Mouse (Mus musculus) kidney, postnatal 25 days (tissue): Measurements from ENCODE around the gene Plekha3.

Experiments used
- DNase-seq, 2 experiments: peaks; one replicate each; pipeline ENCODE4 v3.0.0; 2021; ENCODE audit warnings: mixed read lengths in 2 of 2

The Plekha3 gene

GRCm38 (mm10) chr2:76674725-76675427 lies at the start of gene Plekha3:
Gene Plekha3 (plus strand): TSS chr2:76675281.
- peak; percentile 86 to 93 for DNase-seq

GRCm38 (mm10) chr2:76630293-76630692 lies 44.8 kb upstream of the Plekha3 start:
- DNase-seq: no peak

DNA sequence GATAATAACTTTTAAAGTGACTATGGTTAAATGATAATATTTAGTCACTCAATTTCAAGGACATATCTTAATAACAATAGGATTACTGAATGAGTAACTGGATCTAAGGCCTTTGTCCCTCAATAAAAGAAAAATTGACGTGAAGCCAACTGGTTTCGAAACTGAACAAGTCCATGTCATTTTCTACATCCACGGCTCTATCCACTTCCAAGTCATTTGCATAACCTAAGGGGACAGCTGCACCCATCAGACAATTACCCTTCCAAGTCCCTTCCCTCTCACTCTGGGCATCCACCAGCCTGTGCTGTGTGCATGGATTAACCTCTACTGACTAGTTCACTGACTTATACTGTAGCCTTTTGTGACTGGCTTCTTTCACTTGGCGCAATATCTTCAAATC lies 43.5 kb upstream of the Plekha3 start:
- no peak for DNase-seq

DNA sequence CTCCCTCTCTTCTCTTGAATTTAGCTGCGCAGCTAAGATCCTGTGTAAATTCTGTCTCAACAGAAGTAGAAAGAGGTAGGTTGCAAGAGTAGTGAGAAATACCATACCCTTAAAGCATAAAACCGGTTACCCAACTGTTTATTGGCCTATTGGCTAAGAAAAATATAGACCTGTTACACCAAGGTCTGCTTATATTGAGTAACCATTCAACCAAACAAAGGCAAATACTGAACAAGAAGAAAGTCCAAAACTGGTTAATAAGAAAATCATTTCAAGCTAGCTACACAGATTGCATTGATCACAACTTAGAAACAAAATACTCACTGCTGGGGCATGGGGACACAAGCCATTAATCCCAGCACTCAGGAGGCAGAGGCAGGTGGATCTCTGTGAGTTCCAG lies 35.4 kb upstream of the Plekha3 start:
- DNase-seq: no peak

DNA sequence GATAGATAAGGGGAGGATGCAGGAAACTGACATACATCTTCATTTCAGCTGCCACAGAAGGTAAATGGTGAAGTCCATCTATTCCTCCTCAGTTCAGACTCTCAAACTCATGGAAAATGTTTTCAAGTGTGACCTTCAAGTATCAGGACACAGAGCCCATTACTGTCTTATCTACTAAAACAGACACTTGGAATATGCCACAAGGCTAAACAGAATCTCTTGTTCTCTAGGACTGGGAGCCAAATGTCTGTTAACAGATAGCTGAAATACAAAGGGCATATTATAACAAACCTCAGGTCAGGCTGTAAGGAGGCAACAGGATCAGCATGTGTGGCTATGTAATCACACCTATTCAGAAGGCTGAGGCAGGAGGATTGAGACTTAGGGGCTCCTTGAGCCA lies 31.3 kb upstream of the Plekha3 start:
- no peak for DNase-seq

GRCm38 (mm10) chr2:76647441-76647869 lies 27.6 kb upstream of the Plekha3 start:
- no peak for DNase-seq

DNA sequence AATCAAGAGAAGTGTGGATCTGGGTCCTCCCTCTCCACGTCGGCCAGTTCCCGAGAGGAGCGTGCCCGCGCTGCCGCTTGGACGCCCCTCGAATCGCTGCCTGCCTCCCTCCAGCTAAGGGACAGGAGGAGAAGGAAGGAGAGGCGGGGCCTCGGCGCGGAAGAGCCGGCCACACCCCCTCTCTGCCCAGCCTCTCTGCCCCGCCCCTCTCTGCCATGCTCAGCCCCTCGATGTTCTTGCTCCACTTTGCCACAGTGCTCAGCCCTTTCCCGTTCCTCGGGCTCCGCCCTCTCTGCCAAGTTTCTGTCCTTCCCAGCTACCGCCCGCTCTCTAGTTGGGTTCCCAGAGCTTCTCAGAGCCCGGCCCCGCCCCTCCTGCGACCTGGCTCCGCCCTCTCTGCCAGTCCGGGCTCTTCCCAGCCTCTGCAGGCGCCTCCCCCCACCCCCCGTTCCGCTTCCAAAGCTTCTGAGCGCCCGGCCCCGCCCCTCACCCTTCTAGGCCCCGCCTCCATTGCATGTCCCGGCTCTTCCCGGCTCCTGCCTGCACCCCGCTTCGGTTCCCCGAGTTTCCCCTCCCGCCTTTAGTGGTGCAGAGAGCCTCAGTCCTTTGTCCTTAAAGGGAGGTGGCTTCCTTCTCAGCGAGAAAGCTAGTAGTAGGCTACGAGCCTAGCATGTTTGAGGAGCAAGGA lies 27.1 kb upstream of the Plekha3 start, which contains the start of the genes Prkra and Pjvk:
Gene Prkra (minus strand): TSS at position 133 of the 688 bp plus-strand sequence.
Gene Pjvk (plus strand): TSS at position 594 of the 688 bp plus-strand sequence.
- peak; percentile 99 to 100 for DNase-seq

DNA sequence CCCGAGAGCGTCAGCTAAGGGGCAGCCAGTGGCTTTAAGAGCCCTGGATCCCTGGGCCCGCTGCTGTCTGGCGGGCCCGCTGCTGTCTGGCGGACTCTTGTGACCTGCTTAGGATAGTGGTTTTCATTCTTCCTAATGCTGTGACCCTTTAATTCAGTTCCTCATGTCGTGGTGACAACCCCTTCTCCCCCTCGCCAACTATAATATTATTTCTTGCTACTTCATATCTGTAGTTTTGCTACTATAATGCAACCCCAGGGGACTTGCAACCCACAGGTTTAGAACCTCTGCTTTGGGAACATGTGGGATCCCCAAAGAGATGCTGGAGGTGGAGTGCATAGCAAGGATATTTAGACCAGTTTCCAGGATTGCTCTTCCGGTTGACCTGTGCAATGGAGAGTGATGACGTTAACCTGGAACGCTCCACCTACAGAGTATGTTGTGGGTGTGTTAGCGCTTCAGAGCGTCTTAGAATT lies 26.4 kb upstream of the Plekha3 start:
- DNase-seq: no peak

GRCm38 (mm10) chr2:76653070-76653469 lies 22.0 kb upstream of the Plekha3 start:
- DNase-seq: no peak

DNA sequence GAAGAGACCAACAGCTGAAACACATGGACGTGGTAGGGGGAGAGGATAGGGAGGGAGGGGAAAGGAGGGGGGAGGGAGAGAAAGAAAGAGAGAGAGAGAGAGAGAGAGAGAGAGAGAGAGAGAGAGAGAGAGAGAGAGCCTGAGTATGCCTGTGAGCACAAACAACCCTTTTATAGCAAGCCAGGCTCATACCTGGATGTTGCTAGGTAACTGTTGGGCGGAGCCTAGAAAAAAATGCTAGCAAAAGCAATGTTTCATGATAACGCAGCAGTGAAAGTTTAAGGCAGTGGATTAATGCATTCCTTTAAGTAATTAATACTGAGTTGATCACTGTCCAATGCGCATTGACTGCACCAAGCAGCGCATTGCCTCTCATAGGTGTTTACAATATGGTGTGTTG lies 20.4 kb upstream of the Plekha3 start:
- peak in 1 of 2 experiments; percentile 31 for DNase-seq

GRCm38 (mm10) chr2:76655444-76655843 lies 19.6 kb upstream of the Plekha3 start:
- no peak for DNase-seq

GRCm38 (mm10) chr2:76655982-76656381 lies 19.1 kb upstream of the Plekha3 start:
- peak; percentile 38 to 48 for DNase-seq

DNA sequence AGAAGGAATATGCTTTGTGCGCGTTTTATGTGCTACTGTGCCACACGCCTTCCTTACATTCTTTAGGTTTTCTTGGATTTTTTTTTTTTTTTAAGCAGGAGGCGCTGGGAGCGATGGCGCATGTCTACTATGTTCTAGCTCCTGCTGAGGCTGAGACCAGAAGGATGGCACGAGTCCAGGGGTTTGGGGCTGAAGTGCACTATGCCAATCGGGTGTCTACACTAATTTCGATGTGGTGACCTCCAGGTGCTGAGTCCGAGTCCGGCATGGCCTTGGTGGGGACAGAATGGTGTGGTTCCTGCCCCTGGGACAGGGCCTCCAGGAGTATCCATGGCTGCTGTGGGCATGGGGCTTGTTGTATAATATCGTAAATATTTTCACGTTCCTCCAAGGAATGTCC lies 16.5 kb upstream of the Plekha3 start:
- DNase-seq: no peak

- no peak for DNase-seq
Observed at GRCm38 (mm10) chr2:76659419-76659818, 15.7 kb upstream of the Plekha3 start.

DNA sequence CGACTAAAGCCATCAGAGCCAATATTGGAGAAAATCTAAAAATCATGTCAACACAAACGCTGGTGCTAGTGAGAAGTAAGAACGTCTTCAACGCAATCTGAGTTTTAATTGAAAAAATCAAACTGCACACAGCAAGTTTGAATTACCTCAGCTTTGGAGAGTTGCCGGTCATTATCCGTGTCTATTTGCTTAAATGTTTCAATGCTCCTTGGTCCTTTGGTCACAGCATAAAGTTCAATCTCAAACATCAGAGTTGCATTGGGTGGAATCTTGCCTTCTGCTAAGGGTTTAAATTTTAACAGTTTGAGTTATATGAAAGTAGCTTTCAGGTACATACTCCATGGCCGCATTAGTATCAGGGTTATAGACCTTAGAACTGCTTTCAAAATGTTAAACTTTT lies 9.6 kb upstream of the Plekha3 start:
- peak; percentile 18 to 35 for DNase-seq

- no peak for DNase-seq
Observed at GRCm38 (mm10) chr2:76667200-76667599, 7.9 kb upstream of the Plekha3 start.

DNA sequence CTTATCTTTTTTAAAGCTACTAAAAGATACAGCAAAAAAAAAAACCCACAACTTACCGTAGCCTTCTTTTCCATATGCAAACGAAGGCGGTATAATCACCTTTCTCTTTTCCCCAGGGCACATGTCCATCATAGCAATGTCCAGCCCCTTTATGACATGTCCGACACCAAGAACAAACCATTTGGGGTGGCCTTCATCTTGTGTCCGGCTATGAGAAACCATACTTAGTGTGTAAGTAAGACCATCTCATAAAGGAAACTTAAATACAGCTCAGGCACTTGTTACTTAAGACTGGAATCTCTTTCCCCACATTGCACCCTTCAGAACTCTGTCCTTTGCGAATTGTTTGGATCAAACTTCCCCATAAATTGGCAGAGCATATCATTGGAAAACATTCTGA lies 3.4 kb upstream of the Plekha3 start:
- DNase-seq: no peak

DNA sequence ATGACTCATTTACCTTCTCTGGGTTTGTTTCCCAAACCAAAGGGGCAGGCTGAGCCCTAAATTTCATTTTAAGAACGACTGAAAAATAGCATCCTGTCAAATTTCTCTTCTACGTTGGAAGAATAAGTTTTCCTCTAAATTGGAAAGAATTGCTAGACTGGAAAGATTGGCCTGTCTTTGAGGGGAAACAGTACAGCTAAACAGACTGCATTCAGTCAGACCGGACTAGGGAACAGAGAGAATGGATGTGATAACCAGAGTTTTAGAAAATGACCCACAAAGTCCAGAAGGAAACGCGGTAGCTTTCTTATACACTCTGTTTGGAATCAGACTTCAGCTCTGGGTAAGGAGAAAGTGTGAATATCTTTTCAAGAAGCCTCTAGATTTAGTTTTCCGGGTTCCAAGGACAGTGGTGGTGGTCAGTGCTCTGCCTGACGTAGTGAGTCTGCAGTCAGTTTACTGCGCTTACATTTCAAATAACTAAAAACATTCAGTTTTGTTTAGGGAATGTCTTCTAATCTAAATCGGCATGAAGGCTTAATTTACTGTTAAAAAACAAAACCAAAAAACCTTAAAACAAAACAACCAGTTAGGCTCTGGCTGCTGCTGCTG lies 2.8 kb upstream of the Plekha3 start:
- no peak for DNase-seq

DNA sequence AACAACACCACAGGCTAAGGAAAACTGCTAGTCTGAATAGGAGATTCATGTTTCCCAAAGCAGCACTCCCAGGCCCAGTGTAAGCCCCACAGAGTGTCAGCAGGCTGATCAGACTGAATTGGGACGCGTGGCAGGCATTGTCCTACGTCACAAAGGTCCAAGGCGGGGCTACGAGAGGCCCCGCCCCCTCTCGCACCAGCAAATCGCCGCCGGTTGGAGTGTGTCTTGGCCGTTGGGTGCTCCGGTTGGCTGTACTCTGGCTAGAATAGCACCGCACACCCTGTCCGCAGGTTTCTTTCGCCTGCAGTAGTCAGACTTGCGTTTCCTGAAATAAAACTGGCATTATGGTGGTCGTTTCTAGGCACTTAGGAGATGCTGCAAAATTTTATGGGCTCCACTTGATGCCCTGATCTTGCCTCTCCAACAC lies 2.1 kb upstream of the Plekha3 start, which contains the start of gene Fkbp7:
Gene Fkbp7 (minus strand): TSS at position 151 of the 427 bp plus-strand sequence.
- DNase-seq: peak; percentile 94

GRCm38 (mm10) chr2:76673472-76674081 lies 1.5 kb upstream of the Plekha3 start:
- DNase-seq: peak; percentile 76 to 81

DNA sequence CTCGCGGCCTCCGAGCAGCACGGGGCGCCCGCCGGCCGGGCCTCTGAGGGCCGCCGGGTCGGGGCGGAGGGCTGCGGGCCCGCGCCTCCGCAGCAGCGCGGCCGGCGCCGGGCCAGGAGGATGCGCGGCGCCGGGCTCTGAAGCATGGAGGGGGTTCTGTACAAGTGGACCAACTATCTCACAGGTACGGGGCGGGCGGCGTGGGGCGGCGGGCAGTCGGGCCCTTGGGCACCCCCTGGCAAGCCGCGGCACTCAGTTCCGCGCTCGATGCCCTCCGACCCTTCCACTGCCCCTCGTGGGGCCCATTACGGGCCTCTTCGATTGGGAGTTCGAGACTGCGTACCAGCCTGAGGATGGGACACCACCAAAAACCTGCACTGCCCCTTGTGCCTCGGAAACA lies 370 bp downstream of the Plekha3 start:
- peak in 1 of 2 experiments; percentile 56 for DNase-seq

GRCm38 (mm10) chr2:76675949-76676348 lies 868 bp downstream of the Plekha3 start:
- no peak for DNase-seq
